Mouse (Mus musculus) forebrain, embryonic 14.5 days (tissue): ENCODE data around the gene Avpr2. TPM values are rescaled to one million over a fixed set of nuclear protein-coding genes. Genes with fewer than 3 reads are reported as not detected.

Experiments used
- ATAC-seq: fragments of 200-750 bp; cut with Nextera tagmentation; 2 replicates; pipeline ENCODE4 v1.8.0; 2017; ENCODE audit warnings: mild to moderate bottlenecking, moderate library complexity
- DNase-seq: peaks from one replicate; pipeline ENCODE4 v3.0.0-alpha.2; 2015; ENCODE audit warnings: low spot score
- H3K27ac ChIP-seq: fragments of 300-500 bp; sonication (generic); 2 replicates; pipeline ENCODE4 v1.5.1; 2014; ENCODE audit warnings: low read depth, mild to moderate bottlenecking, control low read depth, low read length, moderate library complexity
- H3K27me3 ChIP-seq: fragments of 300-500 bp; sonication (generic); replicated peaks from 2 replicates; pipeline ENCODE4 v1.6.1; 2014; ENCODE audit warnings: low read length, control low read depth, mixed read lengths; ENCODE audit not compliant: control insufficient read depth, insufficient read depth
- H3K36me3 ChIP-seq: fragments of 300-500 bp; sonication (generic); 2 replicates; pipeline ENCODE4 v1.6.1; 2014; ENCODE audit warnings: low read length, control low read depth; ENCODE audit not compliant: control insufficient read depth, insufficient read depth
- H3K4me1 ChIP-seq: fragments of 300-500 bp; sonication (generic); 2 replicates; pipeline ENCODE4 v1.6.1; 2014; ENCODE audit warnings: antibody characterized with exemption, low read length, control low read depth; ENCODE audit not compliant: control insufficient read depth, insufficient read depth
- H3K4me2 ChIP-seq: fragments of 300-500 bp; sonication (generic); 2 replicates; pipeline ENCODE4 v1.6.1; 2014; ENCODE audit warnings: mild to moderate bottlenecking, control low read depth, low read length
- H3K4me3 ChIP-seq: fragments of 300-500 bp; sonication (generic); 2 replicates; pipeline ENCODE4 v1.5.1; 2014; ENCODE audit warnings: low read depth, low read length, control low read depth
- H3K9ac ChIP-seq: fragments of 300-500 bp; sonication (generic); 2 replicates; pipeline ENCODE4 v1.6.1; 2014; ENCODE audit warnings: mild to moderate bottlenecking, low read length, control low read depth, moderate library complexity
- H3K9me3 ChIP-seq: fragments of 300-500 bp; sonication (generic); replicated peaks from 2 replicates; pipeline ENCODE4 v1.6.1; 2016; ENCODE audit warnings: low read length, control low read depth, mixed read lengths; ENCODE audit not compliant: control insufficient read depth
- WGBS: fragments of 180-500 bp; shearing (Covaris S2); extraction: QIAGEN DNeasy Blood & Tissue Kit; methylation state at CpG from one replicate; pipeline ENCODE4 v1.1.7; 2014; 5-methylcytosine and 5-hydroxymethylcytosine counted together
- polyA plus RNA-seq: library from polyadenylated mRNA; unstranded; fragments of >200 nt; fragmentation: Nextera tagmentation; extraction: Ambion mirVana; gene quantifications from 2 replicates; pipeline ENCODE4 v1.2.1, GENCODE M21; 2014

Avpr2 gene
- polyA plus RNA-seq, 1 experiment from 2014 or later, result not detected

- no peak overlapping the region for H3K9ac ChIP-seq
- H3K4me3 ChIP-seq, result no peak overlapping the region
- no peaks in the 10 kb centered on the region for H3K9me3 ChIP-seq
- DNase-seq (no peak), ATAC-seq (no peak)
- H3K4me1 ChIP-seq, result no peaks in the 10 kb centered on the region
- no peaks in the 10 kb centered on the region for H3K27me3 ChIP-seq
- no peak overlapping the region for H3K27ac ChIP-seq
- no peaks in the 10 kb centered on the region for H3K36me3 ChIP-seq
- peak overlapping the region; percentile 23 for H3K4me2 ChIP-seq
- WGBS, result 71% methylated on average over 2 of the region's 2 CpGs
These were observed 16.0 kb upstream of the Avpr2 start for GRCm38 (mm10) chrX:73875881-73876280.

- H3K4me1 ChIP-seq, result no peaks in the 10 kb centered on the region
- DNase-seq (no peak), ATAC-seq (no peak)
- WGBS, result 84% methylated on average over 1 of the region's 1 CpGs
- no peaks in the 10 kb centered on the region for H3K27me3 ChIP-seq
- H3K4me2 ChIP-seq, result peak overlapping the region; percentile 30
- H3K27ac ChIP-seq, result no peak overlapping the region
- H3K9me3 ChIP-seq, result no peaks in the 10 kb centered on the region
- no peak overlapping the region for H3K4me3 ChIP-seq
- H3K36me3 ChIP-seq, result no peaks in the 10 kb centered on the region
- no peak overlapping the region for H3K9ac ChIP-seq
These were observed 14.9 kb upstream of the Avpr2 start for GRCm38 (mm10) chrX:73877014-73877413.

- DNase-seq (peak; percentile 56), ATAC-seq (peak; percentile 67)
- Histone ChIP-seq H3K4me2 (peak overlapping the region; percentile 57), H3K9ac (peak overlapping the region; percentile 71), H3K36me3 (no peaks in the 10 kb centered on the region), H3K27me3 (no peaks in the 10 kb centered on the region), H3K9me3 (no peaks in the 10 kb centered on the region), H3K27ac (peak overlapping the region; percentile 66; the same call in 1 of the 2 replicates), H3K4me1 (no peaks in the 10 kb centered on the region), H3K4me3 (peak overlapping the region; percentile 43)
- 33% methylated on average over 38 of the region's 48 CpGs for whole genome bisulfite sequencing
These were observed 11.5 kb upstream of the Avpr2 start for GRCm38 (mm10) chrX:73880194-73881035.

GRCm38 (mm10) chrX:73881036-73881427, 10.9 kb upstream of the Avpr2 start:
- ATAC-seq (peak; percentile 45), DNase-seq (no peak)
- WGBS, result 34% methylated on average over 16 of the region's 16 CpGs
- H3K27ac ChIP-seq, result no peak overlapping the region
- H3K9me3 ChIP-seq, result no peaks in the 10 kb centered on the region
- H3K4me2 ChIP-seq, result peak overlapping the region; percentile 57
- no peaks in the 10 kb centered on the region for H3K27me3 ChIP-seq
- H3K4me3 ChIP-seq, result peak overlapping the region; percentile 43
- peak overlapping the region; percentile 71 for H3K9ac ChIP-seq
- H3K36me3 ChIP-seq, result no peaks in the 10 kb centered on the region
- no peaks in the 10 kb centered on the region for H3K4me1 ChIP-seq

GRCm38 (mm10) chrX:73881463-73881862, 10.4 kb upstream of the Avpr2 start:
- Histone ChIP-seq H3K4me1 (no peaks in the 10 kb centered on the region), H3K4me3 (no peak overlapping the region), H3K9ac (peak overlapping the region; percentile 71; the same call in 1 of the 2 replicates), H3K27ac (no peak overlapping the region), H3K27me3 (no peaks in the 10 kb centered on the region), H3K9me3 (no peaks in the 10 kb centered on the region), H3K4me2 (peak overlapping the region; percentile 57; the same call in 1 of the 2 replicates), H3K36me3 (no peaks in the 10 kb centered on the region)
- ATAC-seq (0 out of 2 replicates have a peak, but pooled peaks have one; percentile 6), DNase-seq (no peak)
- WGBS, result 27% methylated on average over 6 of the region's 6 CpGs

- no peak for DNase-seq
- 90% methylated on average over 14 of the region's 14 CpGs for WGBS
- H3K4me2 ChIP-seq, result no peak overlapping the region
- H3K36me3 ChIP-seq, result no peaks in the 10 kb centered on the region
- no peak overlapping the region for H3K9ac ChIP-seq
- H3K27me3 ChIP-seq, result no peaks in the 10 kb centered on the region
- no peaks in the 10 kb centered on the region for H3K4me1 ChIP-seq
- ATAC-seq, result no peak
- H3K27ac ChIP-seq, result no peak overlapping the region
- no peaks in the 10 kb centered on the region for H3K9me3 ChIP-seq
- H3K4me3 ChIP-seq, result no peak overlapping the region
These were observed 931 bp downstream of the Avpr2 start for GRCm38 (mm10) chrX:73892833-73893232.

GRCm38 (mm10) chrX:73895719-73896118, 3.8 kb downstream of the Avpr2 start, which contains the start of gene L1cam:
Gene L1cam, minus strand, starts transcription at chrX:73896105.
- DNase-seq (peak; percentile 51), ATAC-seq (no peak)
- Histone ChIP-seq H3K4me3 (no peak within 1 kb of the TSS), H3K27me3 (no peaks in the 10 kb centered on the region), H3K4me2 (no peak within 1 kb of the TSS), H3K27ac (no peak within 1 kb of the TSS), H3K36me3 (no peaks in the 10 kb centered on the region), H3K9ac (no peak within 1 kb of the TSS), H3K9me3 (no peaks in the 10 kb centered on the region), H3K4me1 (no peaks in the 10 kb centered on the region)
- WGBS, result 18% methylated on average over 2 of the region's 2 CpGs

- H3K36me3 ChIP-seq, result no peaks in the 10 kb centered on the region
- no peak overlapping the region for H3K27ac ChIP-seq
- no peak for DNase-seq
- H3K4me2 ChIP-seq, result no peak overlapping the region
- no peak overlapping the region for H3K9ac ChIP-seq
- WGBS, result 73% methylated on average over 3 of the region's 3 CpGs
- H3K4me1 ChIP-seq, result no peaks in the 10 kb centered on the region
- no peaks in the 10 kb centered on the region for H3K27me3 ChIP-seq
- no peak overlapping the region for H3K4me3 ChIP-seq
- no peak for ATAC-seq
- H3K9me3 ChIP-seq, result no peaks in the 10 kb centered on the region
These were observed 6.1 kb downstream of the Avpr2 start for GRCm38 (mm10) chrX:73897959-73898358.

GRCm38 (mm10) chrX:73910049-73910448, 18.1 kb downstream of the Avpr2 start:
- Histone ChIP-seq H3K9ac (no peak overlapping the region), H3K4me1 (no peaks in the 10 kb centered on the region), H3K27me3 (no peaks in the 10 kb centered on the region), H3K9me3 (no peaks in the 10 kb centered on the region), H3K4me3 (no peak overlapping the region), H3K4me2 (no peak overlapping the region), H3K36me3 (no peaks in the 10 kb centered on the region), H3K27ac (no peak overlapping the region)
- ATAC-seq (no peak), DNase-seq (no peak)
- 83% methylated on average over 1 of the region's 1 CpGs for WGBS
